Mouse (Mus musculus) CH12.LX (cell line): ENCODE results near the gene Engase.

Experiments
- CHD1 ChIP-seq: IDR thresholded peaks from 2 replicates; pipeline ENCODE4 v1.6.1; 2012; ENCODE audit warnings: low read depth, low read length, improper control_type of control experiment, inconsistent platforms
- CTCF ChIP-seq, 2 experiments: IDR thresholded peaks in 1 of 2; conservative IDR thresholded peaks in 1 of 2; 2 replicates each; pipeline ENCODE4 v1.5.1; 2011 to 2012; ENCODE audit warnings: low read depth in 2 of 2, low read length in 2 of 2, improper control_type of control experiment in 1 of 2, inconsistent platforms in 1 of 2, mild to moderate bottlenecking in 1 of 2, moderate library complexity in 1 of 2
- EP300 ChIP-seq: IDR thresholded peaks from 2 replicates; pipeline ENCODE4 v1.6.1; 2011; ENCODE audit warnings: low read length, improper control_type of control experiment
- MXI1 ChIP-seq: IDR thresholded peaks from 2 replicates; pipeline ENCODE4 v1.6.1; 2011; ENCODE audit warnings: mild to moderate bottlenecking, low read depth, low read length, improper control_type of control experiment
- POLR2A ChIP-seq: IDR thresholded peaks from 2 replicates; pipeline ENCODE4 v1.6.1; 2011; ENCODE audit warnings: low read depth, mild to moderate bottlenecking, improper control_type of control experiment, low read length
- RAD21 ChIP-seq: IDR thresholded peaks from 2 replicates; pipeline ENCODE4 v1.6.1; 2011; ENCODE audit warnings: low read depth, mild to moderate bottlenecking, low read length, improper control_type of control experiment, moderate library complexity
- USF1 ChIP-seq: IDR thresholded peaks from 2 replicates; pipeline ENCODE4 v1.6.1; 2014; ENCODE audit warnings: low read depth, mild to moderate bottlenecking, inconsistent platforms, low read length, improper control_type of control experiment

- TF ChIP-seq RAD21 (no peak), EP300 (no peak), USF1 (no peak), MXI1 (no peak), CHD1 (no peak), CTCF (conservative IDR thresholded peaks at IDR 0.05 in 1 of 2, IDR thresholded peaks at IDR 0.05 in 1 of 2; ENCODE audit: low read depth in 2 of 2, low read length in 2 of 2) (no peak), POLR2A (no peak)
Observed at GRCm38 (mm10) chr11:118473842-118474500, 2.7 kb upstream of the Engase start.
